8 mouse cellular contexts compared by ENCODE assay signal in genomic region chr14:77926718-77927117, GRCm38 (mm10). TPM values are rescaled to one million over a fixed set of nuclear protein-coding genes. Genes with fewer than 3 reads are reported as not detected.
DNase-seq lines count a peak whose midpoint lies in the region; ATAC-seq and TF ChIP-seq lines count a peak whose summit lies in the region.

No protein-coding gene starts in this region.

- no peak overlapping the region for H3K9ac ChIP-seq in intestine, postnatal 0 days (ENCODE audit: low read depth, low read length)
- no peak overlapping the region for H3K9ac ChIP-seq in intestine, embryonic 15.5 days

- no peaks in the 10 kb centered on the region for H3K36me3 ChIP-seq in intestine, postnatal 0 days (ENCODE audit: control insufficient read depth, insufficient read depth)
- no peaks in the 10 kb centered on the region for H3K36me3 ChIP-seq in intestine, embryonic 15.5 days

- no peaks in the 10 kb centered on the region for H3K4me1 ChIP-seq in intestine, postnatal 0 days (replicated peaks; ENCODE audit: control insufficient read depth, insufficient read depth, low read length)
- 0 out of 2 replicates have a peak, but pooled peaks cover 2% of the 10 kb centered on the region for H3K4me1 ChIP-seq in intestine, embryonic 15.5 days (replicated peaks)

- ATAC-seq in intestine, postnatal 0 days = no peak
- no peak for ATAC-seq in intestine, embryonic 15.5 days
- no peak for ATAC-seq in monocyte, adult 5-6 weeks (replicated peaks; ENCODE audit: insufficient number of reproducible peaks, low FRiP score, low TSS enrichment, poor library complexity, severe bottlenecking)

- H3K27me3 ChIP-seq in intestine, postnatal 0 days (replicated peaks; ENCODE audit: control insufficient read depth, insufficient read depth, low read length) = no peaks in the 10 kb centered on the region
- H3K27me3 ChIP-seq in intestine, embryonic 15.5 days (replicated peaks) = no peaks in the 10 kb centered on the region

- WGBS in intestine, postnatal 0 days = 54% methylated on average over 3 of the region's 3 CpGs
- WGBS in intestine, embryonic 15.5 days = 34% methylated on average over 3 of the region's 3 CpGs

- H3K27ac ChIP-seq in intestine, postnatal 0 days (ENCODE audit: low read depth, low read length) = no peak overlapping the region
- H3K27ac ChIP-seq in intestine, embryonic 15.5 days = no peak overlapping the region

- H3K9me3 ChIP-seq in intestine, postnatal 0 days (ENCODE audit: control insufficient read depth) = no peaks in the 10 kb centered on the region
- H3K9me3 ChIP-seq in intestine, embryonic 15.5 days = no peaks in the 10 kb centered on the region

- H3K4me3 ChIP-seq in intestine, postnatal 0 days (ENCODE audit: low read depth, low read length) = no peak overlapping the region
- H3K4me3 ChIP-seq in intestine, embryonic 15.5 days (replicated peaks) = no peak overlapping the region

- intact Hi-C loops in left cerebral cortex, postnatal 36 days (cut with DNase I) = loop anchor here (2.0 to 5.0 kb wide), 2 partner anchors 786 to 874 kb away; no protein-coding TSS in a partner anchor

- DNase-seq in urinary bladder, postnatal 25 days (ENCODE audit: low spot score) = peak; percentile 10
- no peak for DNase-seq in urinary bladder, postnatal 10 days (ENCODE audit: low spot score)
- DNase-seq in cerebellum, adult 9-11 months = peak; percentile 6
- DNase-seq in left cerebral cortex, postnatal 36 days (ENCODE audit: low spot score in 2 of 2) = peak; percentile 14 to 18
- peak; percentile 52 for DNase-seq in thymus, postnatal 25 days

- H3K4me2 ChIP-seq in intestine, postnatal 0 days (replicated peaks; ENCODE audit: low read depth) = no peak overlapping the region
- no peak overlapping the region for H3K4me2 ChIP-seq in intestine, embryonic 15.5 days (replicated peaks)

- TF ChIP-seq CTCF in intestine, postnatal 0 days (IDR thresholded peaks at IDR 0.05; ENCODE audit: low read depth) = peak; percentile 73

RNA-seq across cellular contexts. Expression of gene Epsti1, which starts 22.7 kb away (rescaled TPM):
- 21.2 and 26.5 TPM in 2 replicates for polyA plus RNA-seq in intestine, postnatal 0 days (2015; fragmentation: Nextera tagmentation; extraction: Ambion mirVana)
- 6.4 and 6.7 TPM in 2 replicates for polyA plus RNA-seq in intestine, embryonic 15.5 days (2015; fragmentation: Nextera tagmentation; extraction: Ambion mirVana)
- total RNA-seq in left cerebral cortex, postnatal 36 days (2021) = under 1 TPM; 0.27 to 0.32 TPM
- 346 to 503 TPM (median 357 TPM) in 3 replicates for total RNA-seq in monocyte, adult 5-6 weeks (2017)

RNA-seq across cellular contexts. Expression of gene Dnajc15, which starts 51.8 kb away (rescaled TPM):
- polyA plus RNA-seq in intestine, postnatal 0 days (2015; fragmentation: Nextera tagmentation; extraction: Ambion mirVana) = 74.1 and 86.3 TPM in 2 replicates
- 109 and 113 TPM in 2 replicates for polyA plus RNA-seq in intestine, embryonic 15.5 days (2015; fragmentation: Nextera tagmentation; extraction: Ambion mirVana)
- 10 to 100 TPM; 60.7 to 77.0 TPM for total RNA-seq in left cerebral cortex, postnatal 36 days (2021)
- 59.9 to 90.4 TPM (median 77.1 TPM) in 3 replicates for total RNA-seq in monocyte, adult 5-6 weeks (2017)

Comparison
In these comparisons a context has a peak if more than half of its experiments do, and no peak if none do; other contexts are left out.
1. RNA of gene Epsti1, which starts 22.7 kb away (total RNA-seq): 346 to 503 TPM in monocyte, adult 5-6 weeks; 0.27 to 0.32 TPM in left cerebral cortex, postnatal 36 days; every median in the first group is over 100 times any median in the second.